Mouse (Mus musculus) testis, adult 2 months (tissue): ENCODE measurements around the gene Fsd1. TPM values are rescaled to one million over a fixed set of nuclear protein-coding genes. Genes with fewer than 3 reads are reported as not detected.

Experiments
- H3K27ac ChIP-seq: fragments of 200-500 bp; 2 replicates; pipeline ENCODE4 v1.5.1; 2012; ENCODE audit warnings: low read depth, low read length; ENCODE audit not compliant: control insufficient read depth, insufficient read depth
- H3K27me3 ChIP-seq: fragments of 200-500 bp; 2 replicates; pipeline ENCODE4 v1.6.1; 2012; ENCODE audit warnings: mild to moderate bottlenecking, low read length, moderate library complexity; ENCODE audit not compliant: control insufficient read depth, insufficient read depth
- H3K36me3 ChIP-seq: fragments of 200-500 bp; 2 replicates; pipeline ENCODE4 v1.6.1; 2012; ENCODE audit warnings: mild to moderate bottlenecking, low read length; ENCODE audit not compliant: control insufficient read depth, insufficient read depth
- H3K4me1 ChIP-seq: fragments of 200-500 bp; 2 replicates; pipeline ENCODE4 v1.6.1; 2012; ENCODE audit warnings: low read length; ENCODE audit not compliant: control insufficient read depth, insufficient read depth
- H3K4me3 ChIP-seq: fragments of 200-500 bp; 2 replicates; pipeline ENCODE4 v1.5.1; 2012; ENCODE audit warnings: low read depth, mild to moderate bottlenecking, low read length, moderate library complexity, mixed read lengths; ENCODE audit not compliant: control insufficient read depth
- CTCF ChIP-seq: fragments of 200-500 bp; IDR thresholded peaks from 2 replicates; pipeline ENCODE4 v1.5.1; 2012; ENCODE audit warnings: low read depth, mild to moderate bottlenecking, inconsistent platforms, low read length, moderate library complexity; ENCODE audit not compliant: control insufficient read depth, insufficient read depth, insufficient replicate concordance
- POLR2A ChIP-seq: fragments of 200-500 bp; IDR thresholded peaks from 2 replicates; pipeline ENCODE4 v1.6.1; 2012; ENCODE audit warnings: low read depth, mild to moderate bottlenecking, inconsistent platforms, low read length, moderate library complexity; ENCODE audit not compliant: control insufficient read depth
- polyA plus RNA-seq: library from polyadenylated mRNA; depleted of rRNA; stranded (reverse); fragments of >200 nt; gene quantifications from 2 replicates; pipeline ENCODE4 v1.2.3, GENCODE M21; 2012

The Fsd1 gene
- polyA plus RNA-seq, 1 experiment: 2.4 TPM

DNA sequence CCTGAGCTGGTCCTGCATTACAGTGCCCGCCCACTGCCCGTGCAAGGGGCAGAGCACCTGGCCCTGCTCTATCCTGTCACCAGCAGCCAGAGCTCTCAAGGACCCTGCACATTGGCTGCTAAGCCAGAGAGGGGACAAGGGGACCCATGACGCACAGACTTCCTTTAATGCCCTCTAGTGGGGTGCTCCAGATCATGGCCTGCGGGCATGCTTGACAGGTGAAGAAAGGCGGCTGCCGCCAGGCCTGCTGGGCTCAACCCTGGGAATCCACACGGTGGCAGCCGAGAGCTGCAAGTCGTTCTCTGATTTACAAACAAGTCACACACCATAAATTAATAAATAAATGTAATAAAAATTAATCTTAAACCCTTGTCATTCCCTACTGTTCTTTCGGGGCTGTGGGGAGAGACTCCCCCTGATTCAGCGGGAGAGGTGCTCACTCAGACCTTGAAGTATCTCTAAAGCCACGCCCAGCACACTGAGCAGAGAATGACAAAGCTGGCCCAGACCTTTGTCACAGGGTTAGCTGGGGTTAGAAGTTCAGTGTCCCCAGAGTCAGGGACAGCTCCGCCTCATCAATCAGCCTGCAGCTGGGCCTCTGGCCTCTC lies 9.9 kb upstream of the Fsd1 start:
- Histone ChIP-seq H3K27me3 (no peaks in the 10 kb centered on the region), H3K4me1 (peaks cover 3% of the 10 kb centered on the region; the same call in 1 of the 2 replicates), H3K27ac (no peak overlapping the region), H3K4me3 (no peak overlapping the region), H3K36me3 (no peaks in the 10 kb centered on the region)
- TF ChIP-seq POLR2A (no peak), CTCF (peak; percentile 53; the same call in 1 of the 2 replicates)

- Histone ChIP-seq H3K27ac (no peak overlapping the region), H3K4me3 (no peak overlapping the region), H3K4me1 (no peaks in the 10 kb centered on the region; the same call in 1 of the 2 replicates), H3K36me3 (no peaks in the 10 kb centered on the region), H3K27me3 (no peaks in the 10 kb centered on the region)
- no peak for TF ChIP-seq CTCF
Measured at GRCm38 (mm10) chr17:55977301-55977700, 9.0 kb upstream of the Fsd1 start.

DNA sequence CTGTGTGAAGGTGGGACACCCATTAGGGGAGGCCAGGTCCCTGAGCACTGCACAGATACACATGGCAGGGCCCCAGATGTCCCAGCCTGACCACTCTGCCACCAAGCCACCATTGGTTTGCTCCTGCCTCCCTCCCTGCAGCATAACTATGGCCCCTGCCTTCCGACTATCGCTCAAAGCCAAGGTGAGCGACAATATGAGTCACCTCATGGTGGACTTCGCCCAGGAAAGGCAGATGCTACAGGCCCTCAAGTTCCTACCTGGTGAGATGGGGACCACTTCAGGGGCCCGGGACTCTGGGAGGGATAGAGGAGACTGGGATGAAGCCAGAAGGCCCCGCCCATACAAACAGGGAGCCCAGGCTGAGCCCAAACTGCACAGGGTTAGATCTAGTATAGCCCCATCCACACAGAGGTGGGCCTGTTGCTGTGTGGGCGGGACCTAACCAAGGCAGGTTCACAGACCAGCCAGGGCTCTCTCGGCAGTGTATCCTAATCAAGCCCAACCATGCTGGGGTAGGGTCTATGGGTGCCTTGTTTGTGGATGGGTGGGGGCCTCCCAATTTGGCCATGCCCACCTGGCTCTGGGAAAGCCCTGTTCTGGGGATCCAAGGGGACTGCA lies 4.1 kb downstream of the Fsd1 start:
- no peaks in the 10 kb centered on the region for H3K36me3 ChIP-seq
- no peak overlapping the region for H3K27ac ChIP-seq
- no peak for TF ChIP-seq CTCF
- TF ChIP-seq POLR2A: no peak
- peaks cover 3% of the 10 kb centered on the region; the same call in 1 of the 2 replicates for H3K4me1 ChIP-seq
- H3K27me3 ChIP-seq: no peaks in the 10 kb centered on the region
- H3K4me3 ChIP-seq: no peak overlapping the region

- Histone ChIP-seq H3K4me3 (no peak overlapping the region), H3K27me3 (peaks cover 2% of the 10 kb centered on the region; the same call in 1 of the 2 replicates), H3K27ac (no peak overlapping the region), H3K36me3 (no peaks in the 10 kb centered on the region), H3K4me1 (peaks cover 10% of the 10 kb centered on the region)
- TF ChIP-seq CTCF (no peak), POLR2A (no peak)
Measured at GRCm38 (mm10) chr17:55996007-55996406, 9.7 kb downstream of the Fsd1 start.

DNA sequence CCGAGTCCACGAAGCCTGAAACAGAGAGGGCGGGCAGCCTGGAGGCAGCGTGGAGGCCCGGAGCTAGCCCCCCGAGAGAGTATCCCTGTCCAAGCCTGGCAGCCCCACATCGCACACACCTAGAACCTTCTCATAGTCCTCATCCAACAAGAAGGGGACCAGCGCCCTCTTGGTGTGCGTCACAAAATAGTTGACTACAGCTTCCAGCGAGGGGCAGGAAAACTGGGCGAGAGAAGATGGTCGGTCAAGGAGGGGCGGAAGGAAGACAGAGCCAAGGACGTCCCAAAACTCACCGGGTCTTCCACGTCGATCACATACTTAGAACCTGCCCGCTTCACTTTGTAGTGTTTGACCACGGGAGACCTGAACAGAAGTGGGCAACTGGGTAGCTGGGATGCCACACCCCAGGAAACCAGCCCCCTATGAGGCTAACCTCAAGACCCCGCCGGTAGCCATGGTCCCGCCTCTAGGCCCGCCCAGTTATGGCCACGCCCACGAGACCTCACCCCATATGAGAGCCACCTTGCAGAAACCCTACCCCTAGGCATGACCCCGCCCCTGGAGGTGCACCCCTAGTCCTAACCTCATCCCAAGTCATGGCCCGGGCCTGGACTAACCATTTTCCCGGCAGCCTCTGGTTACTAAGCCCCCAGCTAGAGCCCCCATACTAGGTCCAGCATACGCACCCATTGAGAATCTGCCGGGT lies 13.6 kb downstream of the Fsd1 start:
- H3K36me3 ChIP-seq: no peaks in the 10 kb centered on the region
- peaks cover 10% of the 10 kb centered on the region for H3K4me1 ChIP-seq
- H3K4me3 ChIP-seq: peak overlapping the region; percentile 74
- TF ChIP-seq POLR2A (0 out of 2 replicates have a peak, but pooled peaks have one; percentile 21), CTCF (no peak)
- peaks cover 2% of the 10 kb centered on the region; the same call in 1 of the 2 replicates for H3K27me3 ChIP-seq
- no peak overlapping the region for H3K27ac ChIP-seq

GRCm38 (mm10) chr17:56003000-56003399 lies 16.7 kb downstream of the Fsd1 start:
- TF ChIP-seq CTCF (no peak), POLR2A (no peak)
- no peak overlapping the region for H3K4me3 ChIP-seq
- H3K27ac ChIP-seq: no peak overlapping the region
- H3K36me3 ChIP-seq: no peaks in the 10 kb centered on the region
- H3K27me3 ChIP-seq: peaks cover 2% of the 10 kb centered on the region; the same call in 1 of the 2 replicates
- H3K4me1 ChIP-seq: peaks cover 23% of the 10 kb centered on the region

- no peak within 1 kb of the TSS for H3K4me3 ChIP-seq
- TF ChIP-seq CTCF (no peak), POLR2A (no peak)
- no peaks in the 10 kb centered on the region for H3K36me3 ChIP-seq
- H3K27ac ChIP-seq: no peak within 1 kb of the TSS
- peaks cover 34% of the 10 kb centered on the region for H3K4me1 ChIP-seq
- H3K27me3 ChIP-seq: no peaks in the 10 kb centered on the region
Measured at GRCm38 (mm10) chr17:56005415-56006061, 19.2 kb downstream of the Fsd1 start, which contains the start of the genes Stap2 and Mpnd. Gene Stap2 (minus strand): TSS chr17:56005584. Gene Mpnd (plus strand): TSS chr17:56005711.
